Mouse (Mus musculus): ENCODE data around the gene Man2b1. TPM values are rescaled to one million over a fixed set of nuclear protein-coding genes. Genes with fewer than 3 reads are reported as not detected.
A peak's percentile ranks its signal among the peaks of the same experiment; 100 is the strongest.

The Man2b1 gene
- polyA plus RNA-seq, 1 experiment: 49.2 TPM

- Histone ChIP-seq H3K4me3 (ENCODE audit: insufficient read depth, low read length) (peak within 1 kb of the TSS; percentile 81), H3K27ac (ENCODE audit: insufficient read depth, low read length) (peak within 1 kb of the TSS; percentile 96), H3K4me1 (ENCODE audit: control insufficient read depth, insufficient read depth, low read length) (no peaks in the 10 kb centered on the region)
- TF ChIP-seq POLR2A (IDR thresholded peaks at IDR 0.05; ENCODE audit: extremely low read depth, insufficient read depth, low read length) (peak; percentile 42; the same call in 1 of the 2 replicates), CTCF (IDR thresholded peaks at IDR 0.05; ENCODE audit: extremely low read depth, insufficient read depth, low read length) (no peak)
Observed at GRCm38 (mm10) chr8:85071514-85072281, 11.4 kb upstream of the Man2b1 start, which contains the start of gene Dhps. Gene Dhps (plus strand): TSS chr8:85071757.

- Histone ChIP-seq H3K4me3 (ENCODE audit: insufficient read depth, low read length) (peak overlapping the region; percentile 81), H3K4me1 (ENCODE audit: control insufficient read depth, insufficient read depth, low read length) (no peaks in the 10 kb centered on the region), H3K27ac (ENCODE audit: insufficient read depth, low read length) (0 out of 2 replicates have a peak overlapping the region, but pooled peaks have one; percentile 8)
- TF ChIP-seq POLR2A (IDR thresholded peaks at IDR 0.05; ENCODE audit: extremely low read depth, insufficient read depth, low read length) (no peak), CTCF (IDR thresholded peaks at IDR 0.05; ENCODE audit: extremely low read depth, insufficient read depth, low read length) (no peak)
Observed at GRCm38 (mm10) chr8:85072364-85072929, 10.6 kb upstream of the Man2b1 start.

GRCm38 (mm10) chr8:85073041-85073612 is 9.9 kb upstream of the Man2b1 start:
- no peaks in the 10 kb centered on the region for H3K4me1 ChIP-seq (ENCODE audit: control insufficient read depth, insufficient read depth, low read length)
- no peak overlapping the region; the same call in 1 of the 2 replicates for H3K4me3 ChIP-seq (ENCODE audit: insufficient read depth, low read length)
- TF ChIP-seq POLR2A (IDR thresholded peaks at IDR 0.05; ENCODE audit: extremely low read depth, insufficient read depth, low read length) (no peak), CTCF (IDR thresholded peaks at IDR 0.05; ENCODE audit: extremely low read depth, insufficient read depth, low read length) (no peak)
- no peak overlapping the region for H3K27ac ChIP-seq (ENCODE audit: insufficient read depth, low read length)

GRCm38 (mm10) chr8:85074167-85074566 is 8.9 kb upstream of the Man2b1 start:
- H3K4me3 ChIP-seq (ENCODE audit: insufficient read depth, low read length): no peak overlapping the region
- no peak overlapping the region for H3K27ac ChIP-seq (ENCODE audit: insufficient read depth, low read length)
- peak; percentile 23; the same call in 1 of the 2 replicates for TF ChIP-seq POLR2A (IDR thresholded peaks at IDR 0.05; ENCODE audit: extremely low read depth, insufficient read depth, low read length)
- no peak for TF ChIP-seq CTCF (IDR thresholded peaks at IDR 0.05; ENCODE audit: extremely low read depth, insufficient read depth, low read length)
- H3K4me1 ChIP-seq (ENCODE audit: control insufficient read depth, insufficient read depth, low read length): no peaks in the 10 kb centered on the region

GRCm38 (mm10) chr8:85074617-85075016 is 8.5 kb upstream of the Man2b1 start:
- no peak overlapping the region for H3K4me3 ChIP-seq (ENCODE audit: insufficient read depth, low read length)
- H3K27ac ChIP-seq (ENCODE audit: insufficient read depth, low read length): no peak overlapping the region
- H3K4me1 ChIP-seq (ENCODE audit: control insufficient read depth, insufficient read depth, low read length): peaks cover under 1% of the 10 kb centered on the region; the same call in 1 of the 2 replicates
- TF ChIP-seq POLR2A (IDR thresholded peaks at IDR 0.05; ENCODE audit: extremely low read depth, insufficient read depth, low read length) (no peak), CTCF (IDR thresholded peaks at IDR 0.05; ENCODE audit: extremely low read depth, insufficient read depth, low read length) (no peak)

DNA sequence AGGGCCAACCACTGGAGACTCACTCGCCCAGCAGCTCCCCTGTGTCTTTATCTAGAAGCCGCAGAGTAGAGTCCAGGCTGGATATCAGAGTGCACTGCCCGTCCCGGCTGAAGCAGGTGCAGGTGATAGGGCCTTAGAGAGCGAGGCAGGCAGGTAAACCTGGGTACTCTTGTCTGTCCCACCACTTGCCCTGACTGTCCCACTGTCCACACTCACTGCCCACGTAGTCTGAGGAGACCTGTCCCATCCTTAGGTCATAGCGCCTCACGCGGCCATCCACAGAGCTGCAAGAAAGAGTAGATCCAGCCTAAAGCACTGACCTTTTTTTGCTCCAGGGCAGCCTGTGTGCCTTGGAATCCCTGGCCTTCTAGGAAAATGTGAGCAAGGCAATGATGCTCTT is 7.1 kb upstream of the Man2b1 start:
- Histone ChIP-seq H3K4me3 (ENCODE audit: insufficient read depth, low read length) (no peak overlapping the region), H3K27ac (ENCODE audit: insufficient read depth, low read length) (no peak overlapping the region), H3K4me1 (ENCODE audit: control insufficient read depth, insufficient read depth, low read length) (peaks cover 4% of the 10 kb centered on the region; the same call in 1 of the 2 replicates)
- TF ChIP-seq CTCF (IDR thresholded peaks at IDR 0.05; ENCODE audit: extremely low read depth, insufficient read depth, low read length): peak; percentile 35; the same call in 1 of the 2 replicates
- no peak for TF ChIP-seq POLR2A (IDR thresholded peaks at IDR 0.05; ENCODE audit: extremely low read depth, insufficient read depth, low read length)

DNA sequence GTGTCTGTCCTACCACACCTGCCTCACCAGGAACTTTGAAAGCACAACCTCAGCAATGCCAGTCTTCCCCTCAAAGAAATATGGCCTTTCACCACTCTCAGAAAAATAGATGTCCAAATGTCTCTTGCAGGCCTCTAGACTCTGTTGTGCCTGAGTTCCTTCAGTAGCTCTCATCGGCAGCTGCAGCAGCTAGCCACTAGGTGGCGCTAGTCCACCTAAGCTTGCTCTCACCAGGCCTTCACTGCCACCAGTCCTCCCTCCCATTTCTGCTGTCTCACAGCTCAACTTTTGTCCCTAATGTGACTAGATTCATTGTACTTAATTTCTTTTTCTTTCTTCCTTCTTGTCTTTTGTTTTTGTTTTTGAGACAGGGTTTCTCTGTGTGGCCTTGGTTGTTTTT is 6.1 kb upstream of the Man2b1 start:
- no peak overlapping the region for H3K4me3 ChIP-seq (ENCODE audit: insufficient read depth, low read length)
- TF ChIP-seq CTCF (IDR thresholded peaks at IDR 0.05; ENCODE audit: extremely low read depth, insufficient read depth, low read length) (peak; percentile 94), POLR2A (IDR thresholded peaks at IDR 0.05; ENCODE audit: extremely low read depth, insufficient read depth, low read length) (no peak)
- H3K27ac ChIP-seq (ENCODE audit: insufficient read depth, low read length): no peak overlapping the region

DNA sequence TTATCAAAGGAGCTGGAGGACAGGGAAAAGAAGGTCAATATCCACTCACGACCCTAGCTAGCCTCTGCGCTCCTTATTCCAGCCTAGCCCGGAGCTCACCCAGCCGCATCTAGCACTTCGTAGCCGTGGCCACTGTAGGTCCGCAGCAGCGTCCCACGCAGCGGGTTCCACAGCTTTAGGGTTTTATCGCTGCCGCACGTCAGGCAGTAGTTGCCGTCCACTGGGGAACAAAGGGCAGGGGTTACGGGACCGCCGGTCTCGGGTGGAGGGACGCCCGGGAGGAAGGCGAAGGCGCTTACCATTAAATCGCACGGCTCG is 2.9 kb upstream of the Man2b1 start:
- H3K4me3 ChIP-seq (ENCODE audit: insufficient read depth, low read length): peak overlapping the region; percentile 81
- TF ChIP-seq CTCF (IDR thresholded peaks at IDR 0.05; ENCODE audit: extremely low read depth, insufficient read depth, low read length): no peak
- TF ChIP-seq POLR2A (IDR thresholded peaks at IDR 0.05; ENCODE audit: extremely low read depth, insufficient read depth, low read length): no peak
- peaks cover 9% of the 10 kb centered on the region for H3K4me1 ChIP-seq (ENCODE audit: control insufficient read depth, insufficient read depth, low read length)
- peak overlapping the region; percentile 20; the same call in 1 of the 2 replicates for H3K27ac ChIP-seq (ENCODE audit: insufficient read depth, low read length)

More for the DNA sequence above, 6.1 kb upstream of the Man2b1 start:
- H3K4me1 ChIP-seq (ENCODE audit: control insufficient read depth, insufficient read depth, low read length): peaks cover 7% of the 10 kb centered on the region

- TF ChIP-seq POLR2A (IDR thresholded peaks at IDR 0.05; ENCODE audit: extremely low read depth, insufficient read depth, low read length): no peak
- no peak for TF ChIP-seq CTCF (IDR thresholded peaks at IDR 0.05; ENCODE audit: extremely low read depth, insufficient read depth, low read length)
- H3K4me1 ChIP-seq (ENCODE audit: control insufficient read depth, insufficient read depth, low read length): peaks cover 9% of the 10 kb centered on the region
- peak within 1 kb of the TSS; percentile 81 for H3K4me3 ChIP-seq (ENCODE audit: insufficient read depth, low read length)
- peak within 1 kb of the TSS; percentile 20; the same call in 1 of the 2 replicates for H3K27ac ChIP-seq (ENCODE audit: insufficient read depth, low read length)
Observed at GRCm38 (mm10) chr8:85080532-85081215, 2.4 kb upstream of the Man2b1 start, which contains the start of gene Wdr83os. Gene Wdr83os (plus strand): TSS chr8:85080740.
